Mouse (Mus musculus) small intestine, adult 2 months (tissue): ENCODE measurements at regions not wholly inside any gene's neighbourhood (a gene's known extent, or its start where the extent isn't known, plus 50 kb on each side); places are given as distances from the start of the nearest gene placed in this dataset.

Experiments used
- H3K27ac ChIP-seq: fragments of 200-500 bp; 2 replicates; pipeline ENCODE4 v1.5.1; 2012; ENCODE audit warnings: low read depth, low read length, control low read depth, inconsistent platforms; ENCODE audit not compliant: insufficient read depth
- H3K27me3 ChIP-seq: fragments of 200-500 bp; 2 replicates; pipeline ENCODE4 v1.6.1; 2012; ENCODE audit warnings: mild to moderate bottlenecking, moderate library complexity, low read length, inconsistent platforms; ENCODE audit not compliant: control insufficient read depth, insufficient read depth
- H3K36me3 ChIP-seq: fragments of 200-500 bp; 2 replicates; pipeline ENCODE4 v1.6.1; 2012; ENCODE audit warnings: mild to moderate bottlenecking, low read length, control low read depth, inconsistent platforms; ENCODE audit not compliant: control insufficient read depth, insufficient read depth
- H3K4me1 ChIP-seq: fragments of 200-500 bp; 2 replicates; pipeline ENCODE4 v1.6.1; 2012; ENCODE audit warnings: low read length, inconsistent platforms, mixed read lengths; ENCODE audit not compliant: control insufficient read depth, insufficient read depth, insufficient read length
- H3K4me3 ChIP-seq: fragments of 200-500 bp; 2 replicates; pipeline ENCODE4 v1.5.1; 2012; ENCODE audit warnings: low read depth, mild to moderate bottlenecking, control low read depth, inconsistent platforms, low read length, moderate library complexity
- CTCF ChIP-seq: fragments of 200-500 bp; IDR thresholded peaks from 2 replicates; pipeline ENCODE4 v1.5.1; 2012; ENCODE audit warnings: low read depth, mild to moderate bottlenecking, control low read depth, inconsistent platforms, low read length, moderate library complexity, mixed read lengths; ENCODE audit not compliant: insufficient replicate concordance, insufficient read length; ENCODE audit errors: extremely low read depth
- POLR2A ChIP-seq: fragments of 200-500 bp; IDR thresholded peaks from 2 replicates; pipeline ENCODE4 v1.6.1; 2012; ENCODE audit warnings: low read depth, mild to moderate bottlenecking, control low read depth, inconsistent platforms, low read length, moderate library complexity
- WGBS: fragments of 180-500 bp; shearing (Covaris S2); methylation state at CpG from one replicate; pipeline ENCODE4 v1.1.7; 2018; 5-methylcytosine and 5-hydroxymethylcytosine counted together

DNA sequence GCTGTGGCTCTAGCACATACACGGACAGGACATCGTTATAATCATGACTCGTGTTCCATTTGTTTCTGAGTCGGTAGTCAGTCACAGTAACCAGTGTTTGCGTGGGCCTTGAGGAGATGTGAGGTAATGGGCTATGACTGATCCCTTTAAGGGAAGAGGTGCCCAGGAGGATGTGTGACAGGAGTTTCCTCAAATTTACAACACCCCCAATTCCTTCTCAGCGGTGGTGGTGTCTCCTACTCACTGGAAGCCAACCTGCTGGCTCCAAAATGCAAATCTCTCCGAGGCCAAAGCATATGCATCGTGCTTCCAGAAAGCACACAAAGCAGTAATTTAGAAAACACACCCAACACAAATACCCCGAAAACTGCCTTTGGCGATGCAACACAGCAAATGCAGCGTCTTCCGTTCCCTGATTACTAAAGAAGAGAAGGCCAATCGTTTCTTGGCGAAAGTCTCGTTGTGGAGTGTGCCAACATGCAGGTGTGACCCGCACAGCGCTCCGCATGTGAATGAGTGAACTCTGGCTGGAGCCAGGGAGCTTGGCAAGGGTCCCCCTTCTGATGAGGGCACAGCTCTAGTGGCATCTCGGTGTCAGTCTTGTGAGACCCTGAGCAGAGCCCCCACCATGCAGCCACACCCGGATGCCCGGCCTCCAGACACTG lies 151.5 kb upstream of the Kazn start:
- no peak overlapping the region for H3K27ac ChIP-seq
- no peaks in the 10 kb centered on the region for H3K4me1 ChIP-seq
- no peaks in the 10 kb centered on the region for H3K27me3 ChIP-seq
- no peak overlapping the region for H3K4me3 ChIP-seq
- no peak for TF ChIP-seq CTCF
- TF ChIP-seq POLR2A = no peak
- WGBS = 84% methylated on average over 21 of the region's 21 CpGs
- no peaks in the 10 kb centered on the region for H3K36me3 ChIP-seq

DNA sequence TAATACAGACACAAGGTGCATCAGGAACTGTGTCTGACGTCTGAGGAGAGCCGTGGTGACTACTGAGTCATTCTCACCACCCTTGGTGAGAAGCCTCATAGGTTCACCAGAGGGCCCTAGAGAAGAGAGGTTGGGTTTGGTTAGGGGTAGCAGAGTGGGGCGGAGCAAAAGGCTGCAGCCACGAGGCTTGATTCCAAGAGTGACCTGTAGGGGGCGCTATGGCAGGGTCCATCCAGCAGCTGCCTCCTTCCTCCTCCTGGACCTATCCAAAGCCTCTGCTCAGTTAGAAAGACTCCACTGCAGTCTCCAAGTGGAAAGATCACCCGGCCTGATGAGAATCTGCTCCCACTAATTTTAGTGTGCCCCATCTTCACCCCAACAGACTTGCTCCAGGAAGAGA lies 149.3 kb upstream of the Kazn start:
- WGBS = 72% methylated on average over 6 of the region's 6 CpGs
- Histone ChIP-seq H3K4me1 (no peaks in the 10 kb centered on the region), H3K27ac (no peak overlapping the region), H3K4me3 (no peak overlapping the region), H3K27me3 (no peaks in the 10 kb centered on the region), H3K36me3 (no peaks in the 10 kb centered on the region)
- TF ChIP-seq CTCF = peak; percentile 55; the same call in 1 of the 2 replicates
- TF ChIP-seq POLR2A = no peak

DNA sequence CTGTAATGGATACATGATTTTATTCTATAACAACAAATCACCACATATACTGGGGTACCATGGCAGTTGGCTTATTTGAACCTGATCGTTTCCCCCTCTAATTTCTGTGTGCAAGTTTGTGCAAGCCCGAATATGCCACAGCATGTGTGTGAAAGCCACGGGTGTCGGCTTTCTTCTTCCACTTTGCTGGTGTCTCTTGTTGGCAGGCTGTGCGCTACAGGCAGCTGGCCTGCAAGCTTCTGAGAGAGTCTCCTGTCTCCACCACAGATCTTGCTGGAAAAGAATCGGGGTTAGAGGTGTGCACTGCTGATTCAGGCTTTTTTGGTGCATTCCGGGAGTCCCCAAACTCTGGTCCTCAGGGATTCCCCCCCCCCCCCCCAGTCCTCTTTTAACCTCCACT lies 142.0 kb upstream of the Kazn start:
- 85% methylated on average over 7 of the region's 7 CpGs for WGBS
- Histone ChIP-seq H3K27ac (no peak overlapping the region), H3K27me3 (no peaks in the 10 kb centered on the region), H3K36me3 (no peaks in the 10 kb centered on the region), H3K4me3 (no peak overlapping the region), H3K4me1 (no peaks in the 10 kb centered on the region)
- no peak for TF ChIP-seq POLR2A
- no peak for TF ChIP-seq CTCF

DNA sequence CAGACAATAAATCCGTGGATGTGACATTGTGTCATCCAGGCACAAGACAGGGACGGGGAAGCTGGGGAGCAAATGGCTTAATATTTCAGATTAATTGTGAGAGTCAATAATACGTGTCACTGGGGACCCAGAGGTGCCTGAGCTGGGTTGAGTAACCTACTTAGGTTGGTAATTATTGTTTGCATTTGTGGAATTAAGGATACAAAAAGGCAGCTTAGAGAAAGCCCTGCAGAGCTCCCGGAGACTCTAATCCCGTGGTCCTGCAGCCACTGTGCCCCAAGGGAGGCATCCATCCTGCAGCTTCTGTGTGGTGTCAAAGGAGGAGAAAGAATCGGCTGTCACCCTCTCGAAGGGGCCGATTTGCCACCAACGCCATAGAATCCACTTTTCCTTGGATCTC lies 139.3 kb upstream of the Kazn start:
- Histone ChIP-seq H3K4me1 (no peaks in the 10 kb centered on the region), H3K36me3 (no peaks in the 10 kb centered on the region), H3K4me3 (no peak overlapping the region), H3K27me3 (no peaks in the 10 kb centered on the region), H3K27ac (no peak overlapping the region)
- TF ChIP-seq POLR2A = no peak
- TF ChIP-seq CTCF = no peak
- 63% methylated on average over 9 of the region's 9 CpGs for WGBS

DNA sequence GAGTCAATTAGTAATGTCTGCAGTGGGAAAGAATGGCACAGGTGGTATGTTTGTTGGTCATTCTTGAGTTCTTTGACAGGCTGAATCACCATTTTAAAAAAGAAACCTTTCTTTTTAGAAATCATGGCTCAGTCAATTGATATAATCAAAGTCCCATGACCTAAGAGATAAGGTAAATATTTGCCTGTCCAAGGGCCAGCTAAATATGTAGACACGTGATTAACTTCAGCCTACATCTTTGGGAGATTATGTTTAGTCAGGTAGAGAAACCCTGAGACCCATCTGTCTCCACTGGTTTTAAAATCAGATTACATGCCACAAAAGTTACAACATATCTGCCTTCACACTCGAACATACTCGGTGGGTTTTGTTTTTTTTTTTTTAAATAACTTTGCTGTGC lies 128.6 kb upstream of the Kazn start:
- H3K36me3 ChIP-seq = no peaks in the 10 kb centered on the region
- no peak for TF ChIP-seq POLR2A
- TF ChIP-seq CTCF = no peak
- no peak overlapping the region for H3K4me3 ChIP-seq
- 19% methylated on average over 3 of the region's 3 CpGs for WGBS
- H3K4me1 ChIP-seq = no peaks in the 10 kb centered on the region
- H3K27me3 ChIP-seq = no peaks in the 10 kb centered on the region
- no peak overlapping the region for H3K27ac ChIP-seq

DNA sequence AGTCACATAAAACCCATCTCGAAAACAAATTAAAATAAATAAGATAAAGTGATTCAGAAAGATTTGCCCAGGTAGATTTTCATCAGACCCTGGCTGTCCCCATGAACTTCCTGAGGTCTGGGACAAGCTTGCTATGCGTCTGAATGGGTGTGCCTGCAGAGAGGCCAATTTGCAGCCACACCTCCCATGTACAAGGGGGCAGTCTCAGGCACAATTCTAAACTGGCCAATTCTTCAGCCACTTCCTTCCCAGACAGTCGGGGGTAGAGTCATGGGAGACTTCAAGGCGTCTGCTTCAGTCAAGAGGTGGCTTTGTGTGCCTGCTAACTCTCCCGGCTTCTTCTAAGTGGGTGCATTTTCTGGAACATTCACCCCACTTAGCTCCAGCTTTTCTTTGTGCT lies 122.9 kb upstream of the Kazn start:
- H3K27me3 ChIP-seq = no peaks in the 10 kb centered on the region
- no peak overlapping the region for H3K27ac ChIP-seq
- WGBS = 41% methylated on average over 5 of the region's 5 CpGs
- no peak overlapping the region for H3K4me3 ChIP-seq
- no peaks in the 10 kb centered on the region for H3K4me1 ChIP-seq
- no peaks in the 10 kb centered on the region for H3K36me3 ChIP-seq
- TF ChIP-seq CTCF (no peak), POLR2A (no peak)

DNA sequence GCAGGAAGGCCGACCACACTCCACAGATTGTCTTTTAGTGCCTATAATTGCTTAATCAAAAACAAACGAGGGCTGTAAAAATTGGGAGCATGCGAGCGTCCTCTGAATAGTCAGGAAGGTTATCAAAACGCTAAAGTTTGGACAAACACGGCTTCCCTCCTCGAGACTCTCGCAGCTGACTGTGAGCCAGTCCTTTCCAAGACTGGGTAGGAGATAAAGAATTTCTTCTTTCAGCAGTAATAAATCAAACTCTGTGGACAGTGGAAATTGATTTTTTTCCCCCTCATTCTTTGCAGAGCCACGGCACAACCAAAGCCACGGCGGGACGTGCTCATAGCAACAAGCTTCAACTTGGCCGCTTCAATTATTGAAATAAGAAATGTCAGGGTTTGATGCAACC lies 119.7 kb upstream of the Kazn start:
- WGBS = 19% methylated on average over 13 of the region's 13 CpGs
- Histone ChIP-seq H3K27me3 (no peaks in the 10 kb centered on the region), H3K36me3 (no peaks in the 10 kb centered on the region), H3K4me1 (no peaks in the 10 kb centered on the region), H3K27ac (no peak overlapping the region), H3K4me3 (no peak overlapping the region)
- TF ChIP-seq POLR2A (no peak), CTCF (no peak)

DNA sequence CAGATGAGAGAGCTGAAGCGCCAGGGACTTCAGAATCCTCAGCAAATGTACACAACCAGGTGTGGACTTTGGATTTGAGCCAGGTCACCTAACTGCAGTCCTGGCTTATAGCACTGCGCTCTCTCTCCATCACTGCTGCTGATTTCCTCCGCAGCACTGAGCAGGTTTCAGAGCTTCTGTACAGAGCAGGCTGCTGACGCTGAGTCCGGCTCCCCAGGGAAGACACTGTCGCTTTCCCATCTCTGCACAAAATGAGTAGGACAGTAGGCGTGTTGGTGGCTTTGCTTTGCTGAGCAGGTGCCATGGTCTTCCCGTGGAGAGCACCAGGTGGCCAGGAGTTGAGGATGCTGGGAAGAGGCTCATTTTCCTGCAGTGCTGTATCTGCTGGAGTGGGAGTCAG lies 116.2 kb upstream of the Kazn start:
- 55% methylated on average over 8 of the region's 8 CpGs for whole genome bisulfite sequencing
- no peaks in the 10 kb centered on the region for H3K36me3 ChIP-seq
- 0 out of 2 replicates have a peak, but pooled peaks cover 2% of the 10 kb centered on the region for H3K4me1 ChIP-seq
- H3K4me3 ChIP-seq = no peak overlapping the region
- no peaks in the 10 kb centered on the region for H3K27me3 ChIP-seq
- no peak overlapping the region for H3K27ac ChIP-seq
- TF ChIP-seq CTCF (no peak), POLR2A (no peak)
